ENCODE assay signal across 33 mouse cellular contexts in genomic region chr6:113884806-113885205, GRCm38 (mm10).
"Had no signal": no experiment of that assay in that cellular context is flagged by ENCODE, and none has a peak within 500 bp of the region (broad histone marks: within the 10 kb centered on the region; RNA-seq: fewer than 3 reads in every experiment).

No protein-coding gene starts in this region.

- H3K4me2 ChIP-seq: heart, embryonic 11.5 days; heart, embryonic 12.5 days; heart, embryonic 13.5 days; heart, embryonic 15.5 days; hindbrain, embryonic 12.5 days; hindbrain, embryonic 13.5 days; hindbrain, embryonic 14.5 days; hindbrain, embryonic 15.5 days; intestine, embryonic 15.5 days; kidney, embryonic 15.5 days had no signal

- H3K4me1 ChIP-seq: heart, embryonic 12.5 days; heart, embryonic 13.5 days; heart, embryonic 15.5 days; intestine, embryonic 15.5 days; kidney, embryonic 15.5 days had no signal

- H3K9ac ChIP-seq: heart, embryonic 12.5 days; heart, embryonic 13.5 days; heart, embryonic 15.5 days; hindbrain, embryonic 12.5 days; hindbrain, embryonic 13.5 days; hindbrain, embryonic 14.5 days; hindbrain, embryonic 15.5 days; intestine, embryonic 15.5 days; kidney, embryonic 15.5 days had no signal

- H3K9me3 ChIP-seq: heart, embryonic 12.5 days; heart, embryonic 13.5 days; heart, embryonic 15.5 days; hindbrain, embryonic 10.5 days; hindbrain, embryonic 12.5 days; hindbrain, embryonic 13.5 days; hindbrain, embryonic 15.5 days; intestine, embryonic 15.5 days; kidney, embryonic 15.5 days had no signal

- H3K27ac ChIP-seq: heart, embryonic 13.5 days; heart, embryonic 15.5 days; hindbrain, embryonic 10.5 days; hindbrain, embryonic 12.5 days; hindbrain, embryonic 13.5 days; hindbrain, embryonic 14.5 days; hindbrain, embryonic 15.5 days; intestine, embryonic 15.5 days; kidney, embryonic 15.5 days; kidney, postnatal 0 days had no signal

- H3K4me3 ChIP-seq: heart, embryonic 12.5 days; heart, embryonic 13.5 days; heart, embryonic 15.5 days; hindbrain, embryonic 10.5 days; hindbrain, embryonic 12.5 days; hindbrain, embryonic 13.5 days; hindbrain, embryonic 15.5 days; intestine, embryonic 15.5 days; kidney, embryonic 15.5 days; layer of hippocampus, adult 2 months; left cerebral cortex, adult 2 months had no signal

- H3K27me3 ChIP-seq: hindbrain, embryonic 15.5 days had no signal

- ATAC-seq: hindbrain, embryonic 16.5 days; inflammation-experienced regulatory T-cells, adult 6 months; intestine, embryonic 15.5 days; intestine, embryonic 16.5 days had no signal

- DNase-seq: heart, postnatal 10 days; heart, postnatal 14 days; heart, postnatal 36 days; heart, postnatal 4 days; kidney, adult 11 months; kidney, adult 18-20 months; kidney, adult 2 months; kidney, adult 8-10 months; kidney, adult 9 months; kidney, postnatal 10 days; kidney, postnatal 14 days; kidney, postnatal 25 days; kidney, postnatal 36 days; kidney, postnatal 4 days; layer of hippocampus, adult 9-11 months; layer of hippocampus, postnatal 36 days had no signal

- H3K36me3 ChIP-seq: heart, embryonic 12.5 days; heart, embryonic 13.5 days; heart, embryonic 15.5 days; hindbrain, embryonic 10.5 days; hindbrain, embryonic 12.5 days; hindbrain, embryonic 13.5 days; hindbrain, embryonic 15.5 days; intestine, embryonic 15.5 days; kidney, embryonic 15.5 days had no signal
